Mouse (Mus musculus) kidney, adult 2 months (tissue): ENCODE measurements around the gene Colec11.

Experiments used
- CTCF ChIP-seq: fragments of 200-500 bp; conservative IDR thresholded peaks from 2 replicates; pipeline ENCODE4 v1.5.1; 2011; ENCODE audit warnings: low read depth, mild to moderate bottlenecking, control low read depth, low read length, moderate library complexity, mixed read lengths; ENCODE audit not compliant: insufficient read depth, insufficient read length
- POLR2A ChIP-seq: fragments of 200-500 bp; IDR thresholded peaks from one replicate; pipeline ENCODE4 v1.6.1; 2011; ENCODE audit warnings: low read depth, low read length, control low read depth

DNA sequence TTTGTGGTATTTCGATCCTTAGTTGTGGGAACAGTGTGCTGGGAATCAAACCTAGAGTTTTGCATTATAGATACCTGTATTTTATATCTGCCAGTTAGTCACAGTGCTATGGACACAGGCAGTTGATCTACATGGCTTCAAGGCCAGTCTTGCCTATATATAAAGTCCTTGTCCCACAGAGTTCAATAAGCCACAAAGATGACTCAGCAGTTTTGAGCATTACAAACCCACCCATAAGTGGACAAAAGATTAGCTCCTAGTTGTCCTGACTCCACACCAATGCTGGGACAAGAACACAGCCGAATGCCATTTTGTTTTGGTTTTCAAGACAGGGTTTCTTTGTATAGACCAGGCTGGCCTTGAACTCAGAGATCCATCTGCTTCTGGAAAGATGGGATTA lies 5.3 kb upstream of the Colec11 start:
- TF ChIP-seq CTCF (no peak), POLR2A (no peak)
